Mouse (Mus musculus) heart, embryonic 16.5 days (tissue): ENCODE measurements at regions not wholly inside any gene's neighbourhood (a gene's known extent, or its start where the extent isn't known, plus 50 kb on each side); places are given as distances from the start of the nearest gene placed in this dataset.

ENCODE experiments used
- ATAC-seq: fragments of 200-750 bp; cut with Nextera tagmentation; replicated peaks from 2 replicates; pipeline ENCODE4 v1.8.0; 2017; ENCODE audit warnings: moderate number of reproducible peaks; ENCODE audit not compliant: insufficient read depth, low FRiP score; ENCODE audit errors: extremely low read depth
- H3K27ac ChIP-seq: fragments of 300-500 bp; sonication (generic); 2 replicates; pipeline ENCODE4 v1.5.1; 2014; ENCODE audit warnings: mild to moderate bottlenecking, low read length, control low read depth, moderate library complexity
- H3K27me3 ChIP-seq: fragments of 300-500 bp; sonication (generic); 2 replicates; pipeline ENCODE4 v1.6.1; 2014; ENCODE audit warnings: low read length, mixed read lengths; ENCODE audit not compliant: control insufficient read depth, insufficient read depth
- H3K36me3 ChIP-seq: fragments of 300-500 bp; sonication (generic); 2 replicates; pipeline ENCODE4 v1.6.1; 2014; ENCODE audit not compliant: control insufficient read depth, insufficient read depth
- H3K4me1 ChIP-seq: fragments of 300-500 bp; sonication (generic); 2 replicates; pipeline ENCODE4 v1.6.1; 2014; ENCODE audit warnings: low read length, mixed read lengths; ENCODE audit not compliant: control insufficient read depth, insufficient read depth
- H3K4me2 ChIP-seq: fragments of 300-500 bp; sonication (generic); 2 replicates; pipeline ENCODE4 v1.6.1; 2014; ENCODE audit warnings: low read depth, mild to moderate bottlenecking, control low read depth, low read length
- H3K4me3 ChIP-seq: fragments of 300-500 bp; sonication (generic); 2 replicates; pipeline ENCODE4 v1.5.1; 2014; ENCODE audit warnings: mild to moderate bottlenecking, control low read depth, low read length
- H3K9ac ChIP-seq: fragments of 300-500 bp; sonication (generic); 2 replicates; pipeline ENCODE4 v1.6.1; 2014; ENCODE audit warnings: low read length, control low read depth
- H3K9me3 ChIP-seq: fragments of 300-500 bp; sonication (generic); replicated peaks from 2 replicates; pipeline ENCODE4 v1.6.1; 2016; ENCODE audit warnings: low read length; ENCODE audit not compliant: control insufficient read depth
- WGBS: fragments of 180-500 bp; shearing (Covaris S2); extraction: QIAGEN DNeasy Blood & Tissue Kit; methylation state at CpG from one replicate; pipeline ENCODE4 v1.1.7; 2014; 5-methylcytosine and 5-hydroxymethylcytosine counted together

- H3K4me2 ChIP-seq, result no peak overlapping the region
- H3K9ac ChIP-seq, result no peak overlapping the region
- no peak overlapping the region for H3K27ac ChIP-seq
- ATAC-seq, result no peak
- H3K27me3 ChIP-seq, result no peaks in the 10 kb centered on the region
- no peaks in the 10 kb centered on the region for H3K36me3 ChIP-seq
- H3K9me3 ChIP-seq, result no peaks in the 10 kb centered on the region
- no peak overlapping the region for H3K4me3 ChIP-seq
- WGBS, result 85% methylated on average over 1 of the region's 1 CpGs
- H3K4me1 ChIP-seq, result no peaks in the 10 kb centered on the region
Observed at GRCm38 (mm10) chr4:34221915-34222314, 171.9 kb upstream of the Spaca1 start.

- H3K4me2 ChIP-seq, result no peak overlapping the region
- no peaks in the 10 kb centered on the region for H3K27me3 ChIP-seq
- H3K9ac ChIP-seq, result no peak overlapping the region
- no peaks in the 10 kb centered on the region for H3K4me1 ChIP-seq
- H3K36me3 ChIP-seq, result no peaks in the 10 kb centered on the region
- no peak overlapping the region for H3K27ac ChIP-seq
- no peaks in the 10 kb centered on the region for H3K9me3 ChIP-seq
- ATAC-seq, result no peak
- no peak overlapping the region for H3K4me3 ChIP-seq
- 46% methylated on average over 5 of the region's 5 CpGs for WGBS
Observed at GRCm38 (mm10) chr4:34226089-34226840, 176.3 kb upstream of the Spaca1 start.

GRCm38 (mm10) chr4:34226886-34227285 is 176.9 kb upstream of the Spaca1 start:
- no peak overlapping the region for H3K4me3 ChIP-seq
- no peak overlapping the region for H3K9ac ChIP-seq
- H3K4me1 ChIP-seq, result no peaks in the 10 kb centered on the region
- no peaks in the 10 kb centered on the region for H3K36me3 ChIP-seq
- WGBS, result 86% methylated on average over 5 of the region's 5 CpGs
- no peak overlapping the region for H3K27ac ChIP-seq
- no peaks in the 10 kb centered on the region for H3K27me3 ChIP-seq
- H3K4me2 ChIP-seq, result no peak overlapping the region
- no peaks in the 10 kb centered on the region for H3K9me3 ChIP-seq
- no peak for ATAC-seq

- H3K36me3 ChIP-seq, result no peaks in the 10 kb centered on the region
- no peak overlapping the region for H3K27ac ChIP-seq
- no peak overlapping the region for H3K4me2 ChIP-seq
- H3K27me3 ChIP-seq, result no peaks in the 10 kb centered on the region
- no peak overlapping the region for H3K9ac ChIP-seq
- no peaks in the 10 kb centered on the region for H3K9me3 ChIP-seq
- H3K4me3 ChIP-seq, result no peak overlapping the region
- 66% methylated on average over 5 of the region's 5 CpGs for WGBS
- ATAC-seq, result no peak
- H3K4me1 ChIP-seq, result no peaks in the 10 kb centered on the region
Observed at GRCm38 (mm10) chr4:34227611-34228010, 177.6 kb upstream of the Spaca1 start.

GRCm38 (mm10) chr4:34231270-34231669 is 181.3 kb upstream of the Spaca1 start:
- no peaks in the 10 kb centered on the region for H3K9me3 ChIP-seq
- H3K4me1 ChIP-seq, result no peaks in the 10 kb centered on the region
- no peak overlapping the region for H3K27ac ChIP-seq
- H3K36me3 ChIP-seq, result no peaks in the 10 kb centered on the region
- WGBS, result 9% methylated on average over 3 of the region's 3 CpGs
- peak; percentile 67; the same call in 1 of the 2 replicates for ATAC-seq
- no peaks in the 10 kb centered on the region for H3K27me3 ChIP-seq
- H3K4me2 ChIP-seq, result no peak overlapping the region
- no peak overlapping the region for H3K4me3 ChIP-seq
- no peak overlapping the region for H3K9ac ChIP-seq

- Histone ChIP-seq H3K4me3 (no peak overlapping the region), H3K27ac (no peak overlapping the region), H3K9ac (no peak overlapping the region), H3K27me3 (no peaks in the 10 kb centered on the region), H3K9me3 (no peaks in the 10 kb centered on the region), H3K4me2 (no peak overlapping the region), H3K36me3 (no peaks in the 10 kb centered on the region), H3K4me1 (no peaks in the 10 kb centered on the region)
- WGBS, result 73% methylated on average over 11 of the region's 11 CpGs
- ATAC-seq, result no peak
Observed at GRCm38 (mm10) chr4:34234204-34234603, 184.2 kb upstream of the Spaca1 start.

GRCm38 (mm10) chr4:34234645-34235044 is 184.7 kb upstream of the Spaca1 start:
- H3K9me3 ChIP-seq, result no peaks in the 10 kb centered on the region
- H3K4me3 ChIP-seq, result no peak overlapping the region
- no peaks in the 10 kb centered on the region for H3K27me3 ChIP-seq
- no peak overlapping the region for H3K4me2 ChIP-seq
- no peaks in the 10 kb centered on the region for H3K36me3 ChIP-seq
- no peaks in the 10 kb centered on the region for H3K4me1 ChIP-seq
- ATAC-seq, result no peak
- 64% methylated on average over 8 of the region's 8 CpGs for WGBS
- H3K27ac ChIP-seq, result no peak overlapping the region
- H3K9ac ChIP-seq, result no peak overlapping the region

- WGBS, result 86% methylated on average over 3 of the region's 3 CpGs
- H3K4me3 ChIP-seq, result no peak overlapping the region
Observed at GRCm38 (mm10) chr4:34237791-34238190, 187.8 kb upstream of the Spaca1 start.

GRCm38 (mm10) chr4:34239624-34240023 is 189.6 kb upstream of the Spaca1 start:
- Histone ChIP-seq H3K27me3 (no peaks in the 10 kb centered on the region), H3K9me3 (no peaks in the 10 kb centered on the region), H3K36me3 (no peaks in the 10 kb centered on the region), H3K4me1 (no peaks in the 10 kb centered on the region), H3K9ac (no peak overlapping the region), H3K27ac (no peak overlapping the region), H3K4me3 (no peak overlapping the region), H3K4me2 (no peak overlapping the region)
- ATAC-seq, result no peak
- 58% methylated on average over 3 of the region's 3 CpGs for WGBS

More at GRCm38 (mm10) chr4:34237791-34238190, 187.8 kb upstream of the Spaca1 start:
- no peaks in the 10 kb centered on the region for H3K4me1 ChIP-seq
- no peaks in the 10 kb centered on the region for H3K36me3 ChIP-seq
- no peak overlapping the region for H3K27ac ChIP-seq
- H3K4me2 ChIP-seq, result no peak overlapping the region
- H3K9me3 ChIP-seq, result no peaks in the 10 kb centered on the region
- H3K27me3 ChIP-seq, result no peaks in the 10 kb centered on the region
- no peak for ATAC-seq
- H3K9ac ChIP-seq, result no peak overlapping the region
